In genomic region chr2:50419648-50420047, GRCm38 (mm10) we compare ENCODE assay signal across 23 mouse cellular contexts.
DNase-seq lines count a peak whose midpoint lies in the region; ATAC-seq and TF ChIP-seq lines count a peak whose summit lies in the region.
"Had no signal": no experiment of that assay in that cellular context is flagged by ENCODE, and none has a peak within 500 bp of the region (broad histone marks: within the 10 kb centered on the region; RNA-seq: fewer than 3 reads in every experiment).

No protein-coding gene starts in this region.

- H3K4me1 ChIP-seq in intestine, embryonic 15.5 days (replicated peaks), result no peaks in the 10 kb centered on the region
- 0 out of 2 replicates have a peak, but pooled peaks cover 2% of the 10 kb centered on the region for H3K4me1 ChIP-seq in intestine, postnatal 0 days (replicated peaks; ENCODE audit: control insufficient read depth, insufficient read depth, low read length)
- H3K4me1 ChIP-seq in lung, postnatal 0 days (ENCODE audit: insufficient read depth, low read depth, low read length), result no peaks in the 10 kb centered on the region
- peaks cover 13% of the 10 kb centered on the region; the same call in 1 of the 2 replicates for H3K4me1 ChIP-seq in limb, embryonic 13.5 days
- H3K4me1 ChIP-seq: embryonic facial prominence, embryonic 15.5 days; forebrain, embryonic 10.5 days; heart, embryonic 13.5 days had no signal

- TF ChIP-seq CTCF in intestine, postnatal 0 days (IDR thresholded peaks at IDR 0.05; ENCODE audit: low read depth), result no peak
- no peak for TF ChIP-seq CTCF in lung, postnatal 0 days (IDR thresholded peaks at IDR 0.05)

- H3K4me2 ChIP-seq in intestine, embryonic 15.5 days (replicated peaks), result no peak overlapping the region
- H3K4me2 ChIP-seq in intestine, postnatal 0 days (replicated peaks; ENCODE audit: low read depth), result no peak overlapping the region
- H3K4me2 ChIP-seq in lung, postnatal 0 days (replicated peaks; ENCODE audit: low read depth, low read length), result no peak overlapping the region
- no peak overlapping the region for H3K4me2 ChIP-seq in limb, embryonic 13.5 days (replicated peaks)
- H3K4me2 ChIP-seq: embryonic facial prominence, embryonic 15.5 days; heart, embryonic 13.5 days had no signal

- H3K9me3 ChIP-seq in intestine, embryonic 15.5 days, result no peaks in the 10 kb centered on the region
- no peaks in the 10 kb centered on the region for H3K9me3 ChIP-seq in intestine, postnatal 0 days (ENCODE audit: control insufficient read depth)
- H3K9me3 ChIP-seq in lung, postnatal 0 days (ENCODE audit: low read length), result no peaks in the 10 kb centered on the region
- H3K9me3 ChIP-seq in limb, embryonic 13.5 days, result no peaks in the 10 kb centered on the region
- H3K9me3 ChIP-seq: embryonic facial prominence, embryonic 15.5 days; forebrain, embryonic 10.5 days; heart, embryonic 13.5 days had no signal

- H3K9ac ChIP-seq in intestine, embryonic 15.5 days, result no peak overlapping the region
- H3K9ac ChIP-seq in intestine, postnatal 0 days (ENCODE audit: low read depth, low read length), result no peak overlapping the region
- no peak overlapping the region for H3K9ac ChIP-seq in lung, postnatal 0 days (replicated peaks; ENCODE audit: low read depth)
- no peak overlapping the region for H3K9ac ChIP-seq in limb, embryonic 13.5 days
- H3K9ac ChIP-seq: embryonic facial prominence, embryonic 15.5 days; heart, embryonic 13.5 days had no signal

- no peak overlapping the region for H3K27ac ChIP-seq in intestine, embryonic 15.5 days
- no peak overlapping the region for H3K27ac ChIP-seq in intestine, postnatal 0 days (ENCODE audit: low read depth, low read length)
- H3K27ac ChIP-seq in lung, postnatal 0 days (ENCODE audit: low read length), result no peak overlapping the region
- peak overlapping the region; percentile 58; the same call in 1 of the 2 replicates for H3K27ac ChIP-seq in limb, embryonic 13.5 days
- H3K27ac ChIP-seq: embryonic facial prominence, embryonic 15.5 days; forebrain, embryonic 10.5 days; heart, embryonic 13.5 days had no signal

- peak; percentile 73 for DNase-seq in lung, postnatal 0 days (ENCODE audit: low spot score)
- DNase-seq in lung, postnatal 4 days, result no peak
- no peak for DNase-seq in urinary bladder, postnatal 14 days (ENCODE audit: low spot score)
- DNase-seq in adrenal gland, postnatal 25 days, result no peak
- DNase-seq: adrenal gland, adult 8-10 months; B cell, adult 2 months; cerebellum, adult 11 months; cerebellum, adult 8-10 months; cerebellum, postnatal 14 days; embryo, embryonic 11 days; gastrocnemius, postnatal 36 days; heart, adult 11 months; heart, postnatal 36 days had no signal

- H3K27me3 ChIP-seq in intestine, embryonic 15.5 days (replicated peaks), result no peaks in the 10 kb centered on the region
- H3K27me3 ChIP-seq in intestine, postnatal 0 days (replicated peaks; ENCODE audit: control insufficient read depth, insufficient read depth, low read length), result no peaks in the 10 kb centered on the region
- H3K27me3 ChIP-seq in lung, postnatal 0 days (replicated peaks; ENCODE audit: insufficient read depth, low read length), result no peaks in the 10 kb centered on the region
- H3K27me3 ChIP-seq in limb, embryonic 13.5 days, result peaks cover 4% of the 10 kb centered on the region; the same call in 1 of the 2 replicates
- H3K27me3 ChIP-seq: embryonic facial prominence, embryonic 15.5 days; heart, embryonic 13.5 days had no signal

- H3K36me3 ChIP-seq in intestine, embryonic 15.5 days, result no peaks in the 10 kb centered on the region
- H3K36me3 ChIP-seq in intestine, postnatal 0 days (ENCODE audit: control insufficient read depth, insufficient read depth), result no peaks in the 10 kb centered on the region
- no peaks in the 10 kb centered on the region for H3K36me3 ChIP-seq in lung, postnatal 0 days (ENCODE audit: insufficient read depth, low read length)
- H3K36me3 ChIP-seq in limb, embryonic 13.5 days, result no peaks in the 10 kb centered on the region
- H3K36me3 ChIP-seq: embryonic facial prominence, embryonic 15.5 days; forebrain, embryonic 10.5 days; G1E; heart, embryonic 13.5 days had no signal

- no peak overlapping the region for H3K4me3 ChIP-seq in intestine, embryonic 15.5 days (replicated peaks)
- H3K4me3 ChIP-seq in intestine, postnatal 0 days (ENCODE audit: low read depth, low read length), result no peak overlapping the region
- H3K4me3 ChIP-seq in lung, postnatal 0 days (ENCODE audit: low read depth, low read length), result no peak overlapping the region
- H3K4me3 ChIP-seq in limb, embryonic 13.5 days, result no peak overlapping the region
- H3K4me3 ChIP-seq: embryonic facial prominence, embryonic 15.5 days; erythroblast, embryonic 14.5 days; forebrain, embryonic 10.5 days; heart, embryonic 13.5 days had no signal

- TF ChIP-seq EP300 in lung, postnatal 0 days (IDR thresholded peaks at IDR 0.05), result peak; percentile 80

- 33% methylated on average over 3 of the region's 3 CpGs for WGBS in intestine, embryonic 15.5 days
- 25% methylated on average over 3 of the region's 3 CpGs for WGBS in intestine, postnatal 0 days
- WGBS in lung, postnatal 0 days, result 48% methylated on average over 3 of the region's 3 CpGs
- 9% methylated on average over 3 of the region's 3 CpGs for WGBS in limb, embryonic 13.5 days

- peak; percentile 63 for ATAC-seq in intestine, embryonic 15.5 days
- no peak for ATAC-seq in intestine, postnatal 0 days
- peak; percentile 88 for ATAC-seq in lung, postnatal 0 days
- ATAC-seq in limb, embryonic 13.5 days (ENCODE audit: low FRiP score, low read depth), result peak; percentile 48; the same call in 1 of the 2 replicates
- ATAC-seq: CD4-positive, CD25-positive, alpha-beta regulatory T cell, adult 4 months; forebrain, embryonic 14.5 days had no signal
